Mouse (Mus musculus) megakaryocyte, embryonic 14.5 days (primary cell): ENCODE data around the gene Tarbp2. TPM values are rescaled to one million over a fixed set of nuclear protein-coding genes. Genes with fewer than 3 reads are reported as not detected.

Experiments
- H3K27me3 ChIP-seq: replicated peaks from 2 replicates; pipeline ENCODE3; 2012; ENCODE audit warnings: inconsistent platforms
- H3K36me3 ChIP-seq: replicated peaks from 2 replicates; pipeline ENCODE3; 2012; ENCODE audit warnings: low read length, inconsistent platforms, mixed read lengths
- H3K4me1 ChIP-seq: 2 replicates; pipeline ENCODE4 v1.6.1; 2012; ENCODE audit warnings: inconsistent platforms
- H3K4me3 ChIP-seq: replicated peaks from 2 replicates; pipeline ENCODE3; 2012; ENCODE audit warnings: moderate library complexity, mild to moderate bottlenecking, inconsistent platforms
- H3K9me3 ChIP-seq: 2 replicates; pipeline ENCODE4 v1.6.1; 2012; ENCODE audit warnings: inconsistent platforms
- FLI1 ChIP-seq: IDR thresholded peaks from 2 replicates; pipeline ENCODE4 v1.6.1; 2012; ENCODE audit warnings: low read length, inconsistent platforms, mixed read lengths
- GATA1 ChIP-seq: IDR thresholded peaks from 3 replicates; pipeline ENCODE4 v1.6.1; 2012; ENCODE audit warnings: mixed read lengths, low read length, inconsistent platforms, borderline replicate concordance
- polyA plus RNA-seq: library from polyadenylated mRNA; stranded (reverse); fragments of >175 nt; gene quantifications from 2 replicates; pipeline ENCODE4 v1.2.3, GENCODE M21; 2012; ENCODE audit warnings: low replicate concordance; ENCODE audit not compliant: insufficient read depth

Gene Tarbp2
- polyA plus RNA-seq, 1 experiment = 64.7 TPM

GRCm38 (mm10) chr15:102505770-102506463 lies 12.1 kb upstream of the Tarbp2 start:
- H3K27me3 ChIP-seq = no peaks in the 10 kb centered on the region
- H3K9me3 ChIP-seq = no peaks in the 10 kb centered on the region
- peaks cover 59% of the 10 kb centered on the region for H3K36me3 ChIP-seq
- H3K4me1 ChIP-seq = peaks cover 37% of the 10 kb centered on the region
- H3K4me3 ChIP-seq = no peak overlapping the region
- no peak for TF ChIP-seq FLI1
- no peak for TF ChIP-seq GATA1

GRCm38 (mm10) chr15:102506464-102506830 lies 11.5 kb upstream of the Tarbp2 start:
- TF ChIP-seq GATA1 (no peak), FLI1 (no peak)
- no peak overlapping the region for H3K4me3 ChIP-seq

GRCm38 (mm10) chr15:102506864-102507263 lies 11.1 kb upstream of the Tarbp2 start:
- no peak overlapping the region for H3K4me3 ChIP-seq
- peaks cover 3% of the 10 kb centered on the region for H3K27me3 ChIP-seq
- peaks cover 46% of the 10 kb centered on the region for H3K4me1 ChIP-seq
- H3K36me3 ChIP-seq = peaks cover 49% of the 10 kb centered on the region
- no peak for TF ChIP-seq GATA1
- TF ChIP-seq FLI1 = no peak
- H3K9me3 ChIP-seq = no peaks in the 10 kb centered on the region

More at GRCm38 (mm10) chr15:102506464-102506830, 11.5 kb upstream of the Tarbp2 start:
- Histone ChIP-seq H3K27me3 (peaks cover 3% of the 10 kb centered on the region), H3K36me3 (peaks cover 53% of the 10 kb centered on the region), H3K4me1 (peaks cover 42% of the 10 kb centered on the region), H3K9me3 (no peaks in the 10 kb centered on the region)

GRCm38 (mm10) chr15:102507561-102507960 lies 10.4 kb upstream of the Tarbp2 start:
- Histone ChIP-seq H3K9me3 (no peaks in the 10 kb centered on the region), H3K4me1 (peaks cover 53% of the 10 kb centered on the region), H3K27me3 (peaks cover 4% of the 10 kb centered on the region), H3K4me3 (no peak overlapping the region), H3K36me3 (peaks cover 42% of the 10 kb centered on the region)
- TF ChIP-seq FLI1 (no peak), GATA1 (no peak)

- Histone ChIP-seq H3K4me1 (peaks cover 54% of the 10 kb centered on the region), H3K27me3 (peaks cover 7% of the 10 kb centered on the region), H3K4me3 (no peak overlapping the region), H3K36me3 (peaks cover 34% of the 10 kb centered on the region), H3K9me3 (no peaks in the 10 kb centered on the region)
- TF ChIP-seq FLI1 (no peak), GATA1 (no peak)
These were observed 9.7 kb upstream of the Tarbp2 start for GRCm38 (mm10) chr15:102508336-102508735.

GRCm38 (mm10) chr15:102510110-102510509 lies 7.9 kb upstream of the Tarbp2 start:
- Histone ChIP-seq H3K4me1 (peaks cover 51% of the 10 kb centered on the region), H3K4me3 (peak overlapping the region; percentile 95), H3K27me3 (peaks cover 7% of the 10 kb centered on the region), H3K9me3 (no peaks in the 10 kb centered on the region), H3K36me3 (peaks cover 17% of the 10 kb centered on the region)
- TF ChIP-seq FLI1 = no peak
- TF ChIP-seq GATA1 = no peak

GRCm38 (mm10) chr15:102510590-102511284 lies 7.3 kb upstream of the Tarbp2 start:
- Histone ChIP-seq H3K4me3 (peak overlapping the region; percentile 95), H3K36me3 (peaks cover 11% of the 10 kb centered on the region), H3K9me3 (no peaks in the 10 kb centered on the region), H3K4me1 (peaks cover 47% of the 10 kb centered on the region), H3K27me3 (peaks cover 7% of the 10 kb centered on the region)
- TF ChIP-seq GATA1 (no peak), FLI1 (no peak)

- peaks cover 7% of the 10 kb centered on the region for H3K27me3 ChIP-seq
- peaks cover 5% of the 10 kb centered on the region for H3K36me3 ChIP-seq
- H3K4me3 ChIP-seq = no peak overlapping the region
- H3K4me1 ChIP-seq = peaks cover 48% of the 10 kb centered on the region
- no peak for TF ChIP-seq GATA1
- no peak for TF ChIP-seq FLI1
- H3K9me3 ChIP-seq = no peaks in the 10 kb centered on the region
These were observed 6.6 kb upstream of the Tarbp2 start for GRCm38 (mm10) chr15:102511285-102511833.

GRCm38 (mm10) chr15:102512010-102512409 lies 6.0 kb upstream of the Tarbp2 start:
- Histone ChIP-seq H3K4me3 (no peak overlapping the region), H3K27me3 (peaks cover 7% of the 10 kb centered on the region), H3K9me3 (no peaks in the 10 kb centered on the region), H3K4me1 (peaks cover 55% of the 10 kb centered on the region), H3K36me3 (peaks cover 2% of the 10 kb centered on the region)
- TF ChIP-seq GATA1 (no peak), FLI1 (no peak)

GRCm38 (mm10) chr15:102512471-102512870 lies 5.5 kb upstream of the Tarbp2 start:
- Histone ChIP-seq H3K4me1 (peaks cover 55% of the 10 kb centered on the region), H3K9me3 (no peaks in the 10 kb centered on the region), H3K27me3 (peaks cover 7% of the 10 kb centered on the region), H3K36me3 (peaks cover 2% of the 10 kb centered on the region), H3K4me3 (no peak overlapping the region)
- TF ChIP-seq FLI1 = no peak
- TF ChIP-seq GATA1 = no peak
